Mouse (Mus musculus): ENCODE measurements around the gene Rrp12. TPM values are rescaled to one million over a fixed set of nuclear protein-coding genes. Genes with fewer than 3 reads are reported as not detected.

Rrp12 gene
- total RNA-seq, 2 experiments from 2014 or later: 33.0 to 34.1 TPM

DNA sequence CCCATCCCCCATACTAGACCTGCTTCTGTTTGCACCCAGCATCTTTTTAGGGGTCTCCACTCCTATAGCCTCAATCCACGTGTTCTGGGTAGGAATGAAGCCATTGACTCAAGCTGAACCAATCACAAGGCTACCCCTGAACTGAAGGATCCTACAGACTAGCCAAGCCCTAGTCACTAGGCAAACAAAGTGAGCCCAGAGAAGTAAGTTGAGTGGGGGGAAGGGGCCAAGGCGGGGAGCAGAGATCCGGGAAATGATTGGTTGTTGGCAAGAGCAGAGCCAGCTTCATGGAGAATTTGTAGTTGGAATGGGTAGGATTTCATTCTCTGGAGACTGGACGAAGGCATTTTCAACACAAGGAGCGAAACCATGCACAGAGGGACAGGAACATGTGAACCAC lies 79.1 kb downstream of the Rrp12 start:
- H3K27ac ChIP-seq: no peak overlapping the region
- intact Hi-C loops (cut with DNase I): no loop called here
- H3K4me3 ChIP-seq: no peak overlapping the region
- TF ChIP-seq CTCF (IDR thresholded peaks at IDR 0.05): no peak
- no peak for DNase-seq (ENCODE audit: extremely low spot score in 1 of 2, low spot score in 2 of 2)

DNA sequence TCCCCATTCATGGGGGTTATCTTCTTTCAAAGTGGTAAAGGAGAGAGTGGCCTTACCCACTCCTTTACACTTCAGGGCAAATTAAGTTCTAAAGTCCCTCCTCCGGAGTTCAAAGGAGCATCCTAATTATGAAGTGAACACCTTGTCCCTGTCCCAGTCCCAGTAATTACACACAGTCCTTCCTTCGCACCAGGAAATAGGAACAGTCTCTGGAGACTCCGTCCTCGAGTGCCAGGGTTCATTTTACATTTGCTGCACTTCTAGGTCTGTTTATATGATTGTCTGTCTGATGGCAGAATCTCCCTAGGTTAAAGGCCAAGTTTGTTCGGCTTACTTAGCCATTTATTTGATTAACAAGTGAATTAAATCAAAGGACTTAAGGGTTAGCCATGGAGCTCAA lies 79.6 kb downstream of the Rrp12 start:
- intact Hi-C loops (cut with DNase I): no loop called here
- H3K27ac ChIP-seq: no peak overlapping the region
- H3K4me3 ChIP-seq: no peak overlapping the region
- DNase-seq (ENCODE audit: extremely low spot score in 1 of 2, low spot score in 2 of 2): no peak
- TF ChIP-seq CTCF (IDR thresholded peaks at IDR 0.05): no peak

- no peak overlapping the region for H3K27ac ChIP-seq
- intact Hi-C loops (cut with DNase I): no loop called here
- no peak for TF ChIP-seq CTCF (IDR thresholded peaks at IDR 0.05)
- H3K4me3 ChIP-seq: no peak overlapping the region
- DNase-seq (ENCODE audit: extremely low spot score in 1 of 2, low spot score in 2 of 2): no peak
Observed at GRCm38 (mm10) chr19:41813374-41813773, 82.6 kb downstream of the Rrp12 start.

Other genes starting within 250 kb of the Rrp12 start
- gene Slit1, start 152.5 kb downstream of the Rrp12 start, total RNA-seq (2021): 10 to 100 TPM; 59.0 to 60.6 TPM
- 1 to 10 TPM; 3.0 to 3.3 TPM for gene Arhgap19, start 94.1 kb downstream of the Rrp12 start, total RNA-seq (2021)
- 10 to 100 TPM; 14.5 to 17.7 TPM for gene Frat1, start 66.2 kb downstream of the Rrp12 start, total RNA-seq (2021)
- gene Frat2, start 48.0 kb downstream of the Rrp12 start, total RNA-seq (2021): 1 to 10 TPM; 7.7 to 8.4 TPM
- gene Pgam1, start 15.8 kb upstream of the Rrp12 start, total RNA-seq (2021): 100 to 1,000 TPM; 539 to 569 TPM
- 10 to 100 TPM; 22.7 to 27.9 TPM for gene Exosc1, start 37.2 kb upstream of the Rrp12 start, total RNA-seq (2021)
- 10 to 100 TPM; 39.3 to 48.9 TPM for gene Zdhhc16, start 37.3 kb upstream of the Rrp12 start, total RNA-seq (2021)
- 10 to 100 TPM; 34.7 to 38.2 TPM for gene Mms19, start 85.0 kb upstream of the Rrp12 start, total RNA-seq (2021)
- gene Ubtd1, start 85.6 kb upstream of the Rrp12 start, total RNA-seq (2021): 10 to 100 TPM; 10.9 to 12.1 TPM
- gene Ankrd2, start 139.8 kb upstream of the Rrp12 start, total RNA-seq (2021): under 1 TPM in 1 of 2 experiments, not detected in 1; 0.42 TPM
- gene Hoga1, start 149.4 kb upstream of the Rrp12 start, total RNA-seq (2021): 1 to 10 TPM; 4.1 to 4.2 TPM
- gene 4933411K16Rik, start 156.1 kb upstream of the Rrp12 start, total RNA-seq (2021): 1 to 10 TPM in 1 of 2 experiments, under 1 TPM in 1; 0.75 to 1.2 TPM
- 10 to 100 TPM; 64.0 to 66.2 TPM for gene Morn4, start 190.2 kb upstream of the Rrp12 start, total RNA-seq (2021)
- gene Pi4k2a, start 194.3 kb upstream of the Rrp12 start, total RNA-seq (2021): 10 to 100 TPM; 65.6 to 67.3 TPM
- gene Avpi1, start 232.9 kb upstream of the Rrp12 start, total RNA-seq (2021): 10 to 100 TPM; 27.6 to 30.9 TPM

Measured in left cerebral cortex, adult 2 months (tissue).